Mouse (Mus musculus) heart, embryonic 11.5 days (tissue): ENCODE results near the gene Tmem126a. TPM values are rescaled to one million over a fixed set of nuclear protein-coding genes. Genes with fewer than 3 reads are reported as not detected.

ENCODE experiments used
- ATAC-seq: fragments of 200-750 bp; cut with Nextera tagmentation; replicated peaks from 2 replicates; pipeline ENCODE4 v1.8.0; 2017; ENCODE audit warnings: moderate library complexity; ENCODE audit not compliant: insufficient number of reproducible peaks, low FRiP score, low TSS enrichment
- H3K27ac ChIP-seq: fragments of 300-500 bp; sonication (generic); 2 replicates; pipeline ENCODE4 v1.5.1; 2014; ENCODE audit warnings: mild to moderate bottlenecking, low read depth, low read length
- H3K27me3 ChIP-seq: fragments of 300-500 bp; sonication (generic); 2 replicates; pipeline ENCODE4 v1.6.1; 2014; ENCODE audit warnings: mild to moderate bottlenecking, low read length, mixed read lengths; ENCODE audit not compliant: control insufficient read depth, insufficient read depth
- H3K36me3 ChIP-seq: fragments of 300-500 bp; sonication (generic); 2 replicates; pipeline ENCODE4 v1.6.1; 2014; ENCODE audit warnings: mild to moderate bottlenecking, low read length, moderate library complexity, mixed read lengths; ENCODE audit not compliant: control insufficient read depth, insufficient read depth
- H3K4me1 ChIP-seq: fragments of 300-500 bp; sonication (generic); 2 replicates; pipeline ENCODE4 v1.6.1; 2014; ENCODE audit warnings: low read length; ENCODE audit not compliant: control insufficient read depth, insufficient read depth
- H3K4me2 ChIP-seq: fragments of 300-500 bp; sonication (generic); 2 replicates; pipeline ENCODE4 v1.6.1; 2014; ENCODE audit warnings: mild to moderate bottlenecking, moderate library complexity
- H3K4me3 ChIP-seq: fragments of 300-500 bp; sonication (generic); 2 replicates; pipeline ENCODE4 v1.5.1; 2014; ENCODE audit warnings: low read depth, low read length
- H3K9ac ChIP-seq: fragments of 300-500 bp; sonication (generic); 2 replicates; pipeline ENCODE4 v1.6.1; 2014; ENCODE audit warnings: mild to moderate bottlenecking, low read depth, low read length, moderate library complexity
- H3K9me3 ChIP-seq: fragments of 300-500 bp; sonication (generic); replicated peaks from 2 replicates; pipeline ENCODE4 v1.6.1; 2016; ENCODE audit warnings: low read length; ENCODE audit not compliant: control insufficient read depth
- WGBS: fragments of 180-500 bp; shearing (Covaris S2); extraction: QIAGEN DNeasy Blood & Tissue Kit; methylation state at CpG from one replicate; pipeline ENCODE4 v1.1.7; 2014; ENCODE audit not compliant: insufficient replicate concordance; 5-methylcytosine and 5-hydroxymethylcytosine counted together
- polyA plus RNA-seq: library from polyadenylated mRNA; unstranded; fragments of >200 nt; fragmentation: Nextera tagmentation; extraction: Ambion mirVana; gene quantifications from 2 replicates; pipeline ENCODE4 v1.2.1, GENCODE M21; 2014

Tmem126a gene
- polyA plus RNA-seq, 1 experiment from 2014 or later: 106 TPM

- Histone ChIP-seq H3K4me2 (peak overlapping the region; percentile 68), H3K36me3 (peaks cover 6% of the 10 kb centered on the region), H3K4me3 (peak overlapping the region; percentile 79), H3K9me3 (no peaks in the 10 kb centered on the region), H3K27ac (peak overlapping the region; percentile 87), H3K9ac (peak overlapping the region; percentile 86), H3K27me3 (0 out of 2 replicates have a peak, but pooled peaks cover 3% of the 10 kb centered on the region), H3K4me1 (0 out of 2 replicates have a peak, but pooled peaks cover 6% of the 10 kb centered on the region)
- 0 out of 2 replicates have a peak, but pooled peaks have one; percentile 42 for ATAC-seq
- 10% methylated on average over 10 of the region's 10 CpGs for WGBS
Observed at GRCm38 (mm10) chr7:90457517-90457916, 488 bp upstream of the Tmem126a start.

- Histone ChIP-seq H3K9me3 (no peaks in the 10 kb centered on the region), H3K4me3 (peak overlapping the region; percentile 79), H3K36me3 (peaks cover 6% of the 10 kb centered on the region), H3K4me2 (peak overlapping the region; percentile 68), H3K9ac (peak overlapping the region; percentile 86; the same call in 1 of the 2 replicates), H3K27ac (peak overlapping the region; percentile 87; the same call in 1 of the 2 replicates), H3K27me3 (0 out of 2 replicates have a peak, but pooled peaks cover 3% of the 10 kb centered on the region), H3K4me1 (0 out of 2 replicates have a peak, but pooled peaks cover 6% of the 10 kb centered on the region)
- no peak for ATAC-seq
- whole genome bisulfite sequencing: 32% methylated on average over 7 of the region's 7 CpGs
Observed at GRCm38 (mm10) chr7:90456149-90456844, 732 bp downstream of the Tmem126a start.

GRCm38 (mm10) chr7:90444206-90444605 lies 12.8 kb downstream of the Tmem126a start:
- WGBS: 0% methylated on average over 6 of the region's 6 CpGs
- Histone ChIP-seq H3K4me1 (no peaks in the 10 kb centered on the region; the same call in 1 of the 2 replicates), H3K27me3 (no peaks in the 10 kb centered on the region), H3K4me2 (peak overlapping the region; percentile 89), H3K27ac (0 out of 2 replicates have a peak overlapping the region, but pooled peaks have one; percentile 100), H3K36me3 (0 out of 2 replicates have a peak, but pooled peaks cover 3% of the 10 kb centered on the region), H3K4me3 (peak overlapping the region; percentile 99), H3K9ac (peak overlapping the region; percentile 99), H3K9me3 (no peaks in the 10 kb centered on the region)
- no peak for ATAC-seq

- under 1% methylated on average over 102 of the region's 123 CpGs for WGBS
- no peaks in the 10 kb centered on the region for H3K36me3 ChIP-seq
- no peaks in the 10 kb centered on the region; the same call in 1 of the 2 replicates for H3K4me1 ChIP-seq
- H3K9ac ChIP-seq: peak overlapping the region; percentile 99
- H3K4me2 ChIP-seq: peak overlapping the region; percentile 89
- peak; percentile 68 for ATAC-seq
- H3K4me3 ChIP-seq: peak overlapping the region; percentile 99
- no peaks in the 10 kb centered on the region for H3K9me3 ChIP-seq
- no peaks in the 10 kb centered on the region for H3K27me3 ChIP-seq
- peak overlapping the region; percentile 100 for H3K27ac ChIP-seq
Observed at GRCm38 (mm10) chr7:90443101-90444091, 13.6 kb downstream of the Tmem126a start.

- peak within 1 kb of the TSS; percentile 99 for H3K9ac ChIP-seq
- under 1% methylated on average over 50 of the region's 54 CpGs for WGBS
- no peaks in the 10 kb centered on the region for H3K27me3 ChIP-seq
Observed at GRCm38 (mm10) chr7:90442518-90443080, 14.4 kb downstream of the Tmem126a start, which contains the start of gene Crebzf. TSS of gene Crebzf (plus strand) at chr7:90442729.

GRCm38 (mm10) chr7:90442070-90442469 lies 15.0 kb downstream of the Tmem126a start:
- ATAC-seq: no peak
- H3K4me2 ChIP-seq: peak overlapping the region; percentile 89
- no peaks in the 10 kb centered on the region for H3K27me3 ChIP-seq
- H3K4me3 ChIP-seq: peak overlapping the region; percentile 99
- WGBS: 17% methylated on average over 4 of the region's 4 CpGs
- H3K9me3 ChIP-seq: no peaks in the 10 kb centered on the region
- peak overlapping the region; percentile 75 for H3K9ac ChIP-seq
- no peaks in the 10 kb centered on the region for H3K4me1 ChIP-seq
- no peaks in the 10 kb centered on the region for H3K36me3 ChIP-seq
- H3K27ac ChIP-seq: 0 out of 2 replicates have a peak overlapping the region, but pooled peaks have one; percentile 46

More at GRCm38 (mm10) chr7:90442518-90443080, 14.4 kb downstream of the Tmem126a start, which contains the start of gene Crebzf:
- Histone ChIP-seq H3K36me3 (no peaks in the 10 kb centered on the region), H3K4me3 (peak within 1 kb of the TSS; percentile 99), H3K4me1 (no peaks in the 10 kb centered on the region; the same call in 1 of the 2 replicates), H3K4me2 (peak within 1 kb of the TSS; percentile 89), H3K9me3 (no peaks in the 10 kb centered on the region), H3K27ac (peak within 1 kb of the TSS; percentile 100)
- ATAC-seq: peak; percentile 97

GRCm38 (mm10) chr7:90440044-90440443 lies 17.0 kb downstream of the Tmem126a start:
- Histone ChIP-seq H3K36me3 (no peaks in the 10 kb centered on the region), H3K27me3 (no peaks in the 10 kb centered on the region), H3K9ac (no peak overlapping the region), H3K9me3 (no peaks in the 10 kb centered on the region), H3K4me2 (no peak overlapping the region), H3K27ac (no peak overlapping the region), H3K4me3 (no peak overlapping the region), H3K4me1 (no peaks in the 10 kb centered on the region)
- WGBS: 82% methylated on average over 4 of the region's 4 CpGs
- no peak for ATAC-seq

GRCm38 (mm10) chr7:90432221-90432620 lies 24.8 kb downstream of the Tmem126a start:
- no peak overlapping the region for H3K9ac ChIP-seq
- no peak for ATAC-seq
- no peaks in the 10 kb centered on the region for H3K9me3 ChIP-seq
- H3K4me2 ChIP-seq: no peak overlapping the region
- no peaks in the 10 kb centered on the region for H3K4me1 ChIP-seq
- H3K27ac ChIP-seq: no peak overlapping the region
- H3K36me3 ChIP-seq: no peaks in the 10 kb centered on the region
- no peak overlapping the region for H3K4me3 ChIP-seq
- no peaks in the 10 kb centered on the region for H3K27me3 ChIP-seq
